Mouse (Mus musculus) bone marrow macrophage, adult 2 months (primary cell): ENCODE results near the gene Ywhab. TPM values are rescaled to one million over a fixed set of nuclear protein-coding genes. Genes with fewer than 3 reads are reported as not detected.

ENCODE experiments used
- H3K27ac ChIP-seq: 2 replicates; pipeline ENCODE4 v1.5.1; 2012; ENCODE audit warnings: low read depth, low read length; ENCODE audit not compliant: insufficient read depth
- H3K4me1 ChIP-seq: 2 replicates; pipeline ENCODE4 v1.6.1; 2012; ENCODE audit warnings: low read length; ENCODE audit not compliant: control insufficient read depth, insufficient read depth
- H3K4me3 ChIP-seq: 2 replicates; pipeline ENCODE4 v1.5.1; 2012; ENCODE audit warnings: mild to moderate bottlenecking, low read length, moderate library complexity; ENCODE audit not compliant: insufficient read depth
- CTCF ChIP-seq: IDR thresholded peaks from 2 replicates; pipeline ENCODE4 v1.5.1; 2012; ENCODE audit warnings: low read depth, mild to moderate bottlenecking, low read length, moderate library complexity
- POLR2A ChIP-seq: IDR thresholded peaks from 2 replicates; pipeline ENCODE4 v1.6.1; 2012; ENCODE audit warnings: mild to moderate bottlenecking, low read depth, low read length, borderline replicate concordance
- polyA plus RNA-seq: library from polyadenylated mRNA; stranded (reverse); fragments of >200 nt; gene quantifications from 2 replicates; pipeline ENCODE4 v1.2.4, GENCODE M21; 2012; ENCODE audit not compliant: missing spikeins, insufficient read depth, insufficient read length

The Ywhab gene
- polyA plus RNA-seq, 1 experiment = 160 TPM

DNA sequence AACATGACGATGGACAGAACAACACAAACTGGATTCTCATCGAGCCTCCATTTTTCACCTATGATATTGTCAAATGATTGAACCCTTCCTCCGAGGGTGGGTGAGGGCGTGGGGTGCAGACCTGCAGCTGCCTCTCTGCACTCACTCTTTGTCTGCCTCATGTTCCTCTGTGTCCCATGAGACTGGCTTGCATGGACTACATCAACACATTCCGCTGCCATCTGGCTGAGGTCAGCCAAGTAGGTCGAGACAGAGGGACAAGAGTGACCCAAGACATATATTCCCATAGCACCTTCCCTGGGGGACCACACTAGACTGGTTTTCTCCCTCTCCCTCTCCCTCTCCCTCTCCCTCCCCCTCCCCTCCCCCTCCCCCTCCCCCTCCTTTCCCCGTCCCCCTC lies 18.3 kb upstream of the Ywhab start:
- H3K4me1 ChIP-seq = no peaks in the 10 kb centered on the region
- no peak for TF ChIP-seq POLR2A
- TF ChIP-seq CTCF = no peak
- H3K27ac ChIP-seq = no peak overlapping the region
- no peak overlapping the region for H3K4me3 ChIP-seq

GRCm38 (mm10) chr2:163987233-163987632 lies 7.5 kb upstream of the Ywhab start:
- TF ChIP-seq CTCF (no peak), POLR2A (no peak)
- H3K27ac ChIP-seq = no peak overlapping the region
- no peak overlapping the region for H3K4me3 ChIP-seq
- H3K4me1 ChIP-seq = no peaks in the 10 kb centered on the region

DNA sequence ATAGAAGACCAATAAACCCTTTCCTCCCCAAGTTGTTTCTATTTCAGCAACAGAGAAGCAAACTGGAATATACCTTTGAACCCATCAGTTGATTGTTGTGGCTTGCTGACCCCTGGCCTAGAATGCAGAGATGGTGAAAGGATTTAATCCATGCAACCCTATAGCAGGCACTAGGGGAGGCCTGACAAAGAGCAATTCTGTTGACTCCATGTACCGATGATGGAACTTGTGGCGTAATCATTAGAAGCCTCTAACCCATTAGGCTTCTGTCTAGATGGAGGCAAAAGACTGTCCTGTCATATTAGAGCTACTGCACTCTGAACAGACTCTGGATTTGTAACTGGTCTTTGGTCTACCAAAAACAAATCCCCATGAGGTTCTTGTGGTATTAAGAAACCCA lies 1.9 kb upstream of the Ywhab start:
- Histone ChIP-seq H3K4me1 (peaks cover 11% of the 10 kb centered on the region), H3K4me3 (no peak overlapping the region), H3K27ac (no peak overlapping the region)
- TF ChIP-seq CTCF (no peak), POLR2A (no peak)

- TF ChIP-seq CTCF = no peak
- no peak for TF ChIP-seq POLR2A
- H3K4me1 ChIP-seq = peaks cover 15% of the 10 kb centered on the region
- H3K27ac ChIP-seq = peak overlapping the region; percentile 88
- H3K4me3 ChIP-seq = peak overlapping the region; percentile 92
These were observed 460 bp downstream of the Ywhab start for GRCm38 (mm10) chr2:163994977-163995862.

DNA sequence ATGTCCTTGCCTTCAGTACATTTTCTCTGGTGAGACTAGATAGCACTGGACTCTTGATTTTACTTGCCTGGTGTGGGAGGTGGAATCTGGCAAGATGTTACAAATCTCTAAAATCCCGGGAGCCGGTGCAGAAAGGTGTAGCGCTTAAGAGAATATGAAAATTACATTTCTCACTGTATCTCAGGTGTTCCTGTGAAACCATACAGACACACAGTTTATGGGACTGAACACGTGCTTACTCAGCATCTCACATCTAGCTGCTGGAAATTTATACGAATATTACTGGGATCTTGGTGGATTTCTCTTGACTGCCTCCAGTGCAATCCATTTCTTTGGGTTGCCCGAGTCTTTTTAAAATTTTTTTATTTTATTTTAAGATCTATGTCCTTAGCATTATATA lies 1.5 kb downstream of the Ywhab start:
- peak overlapping the region; percentile 92 for H3K4me3 ChIP-seq
- H3K4me1 ChIP-seq = peaks cover 17% of the 10 kb centered on the region
- peak overlapping the region; percentile 88; the same call in 1 of the 2 replicates for H3K27ac ChIP-seq
- no peak for TF ChIP-seq POLR2A
- TF ChIP-seq CTCF = no peak

DNA sequence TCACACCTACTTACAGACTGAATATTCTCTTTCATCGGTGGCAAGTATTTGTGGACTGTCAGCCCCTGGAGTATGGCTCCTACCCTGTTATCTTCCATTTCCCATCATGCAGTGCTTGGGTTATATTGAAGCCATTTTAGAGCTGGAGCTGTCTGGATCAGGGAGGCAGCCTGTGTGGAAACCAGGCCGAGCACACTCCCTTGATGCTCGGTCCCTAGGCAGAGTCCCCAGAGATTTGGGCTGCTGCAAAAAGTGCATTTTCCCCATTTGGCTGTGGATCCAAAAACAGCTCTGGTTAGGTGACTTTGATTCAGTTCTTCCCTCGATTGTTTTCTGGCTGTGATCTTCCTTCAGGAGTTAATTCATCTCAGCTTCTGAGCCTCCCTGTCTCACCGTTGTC lies 2.1 kb downstream of the Ywhab start:
- Histone ChIP-seq H3K4me3 (no peak overlapping the region; the same call in 1 of the 2 replicates), H3K27ac (no peak overlapping the region)

DNA sequence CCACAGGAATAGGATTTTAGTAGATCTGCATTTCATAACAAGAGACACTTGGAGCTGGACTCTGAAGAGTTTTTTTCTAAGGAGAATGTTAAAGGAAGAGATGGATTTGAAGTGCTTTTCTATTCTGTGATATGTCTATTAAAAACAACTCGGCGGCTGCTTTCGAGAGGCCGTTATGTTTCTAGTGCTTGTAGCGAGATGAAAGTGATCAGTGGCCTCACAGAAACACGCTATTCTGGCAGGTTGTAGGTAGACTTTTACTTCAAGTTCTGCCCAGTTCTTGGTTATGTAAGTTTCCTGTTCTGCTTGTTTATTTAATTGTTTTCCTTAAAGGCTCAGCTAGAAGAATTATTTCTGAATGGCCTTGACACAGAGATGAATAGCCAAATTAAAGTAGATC lies 4.2 kb downstream of the Ywhab start:
- H3K4me1 ChIP-seq = peaks cover 35% of the 10 kb centered on the region
- no peak overlapping the region for H3K4me3 ChIP-seq
- no peak for TF ChIP-seq POLR2A
- TF ChIP-seq CTCF = no peak
- no peak overlapping the region for H3K27ac ChIP-seq

More for the DNA sequence above, 2.1 kb downstream of the Ywhab start:
- TF ChIP-seq POLR2A (no peak), CTCF (no peak)
- peaks cover 21% of the 10 kb centered on the region for H3K4me1 ChIP-seq

DNA sequence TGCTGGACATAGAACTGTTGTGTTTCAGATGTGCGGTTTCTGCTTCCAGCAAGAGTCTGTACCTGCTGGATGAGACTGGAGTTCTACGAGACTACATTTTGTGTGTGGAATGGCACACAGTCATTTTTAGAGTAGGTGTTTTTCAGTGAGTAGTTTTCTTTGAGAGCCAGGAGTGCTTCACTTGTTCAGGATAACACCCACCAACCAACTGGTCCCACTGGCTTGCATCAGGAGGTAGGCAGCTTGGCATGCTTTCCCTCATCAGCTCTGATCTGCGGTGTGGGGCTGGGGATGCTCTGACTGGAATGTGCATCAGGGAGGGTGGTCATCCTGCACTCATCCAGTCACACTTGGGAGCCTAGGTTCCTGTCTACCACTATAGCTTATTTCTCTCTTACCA lies 7.9 kb downstream of the Ywhab start:
- TF ChIP-seq CTCF (no peak), POLR2A (no peak)
- no peak overlapping the region for H3K27ac ChIP-seq
- H3K4me1 ChIP-seq = peaks cover 49% of the 10 kb centered on the region
- no peak overlapping the region for H3K4me3 ChIP-seq

DNA sequence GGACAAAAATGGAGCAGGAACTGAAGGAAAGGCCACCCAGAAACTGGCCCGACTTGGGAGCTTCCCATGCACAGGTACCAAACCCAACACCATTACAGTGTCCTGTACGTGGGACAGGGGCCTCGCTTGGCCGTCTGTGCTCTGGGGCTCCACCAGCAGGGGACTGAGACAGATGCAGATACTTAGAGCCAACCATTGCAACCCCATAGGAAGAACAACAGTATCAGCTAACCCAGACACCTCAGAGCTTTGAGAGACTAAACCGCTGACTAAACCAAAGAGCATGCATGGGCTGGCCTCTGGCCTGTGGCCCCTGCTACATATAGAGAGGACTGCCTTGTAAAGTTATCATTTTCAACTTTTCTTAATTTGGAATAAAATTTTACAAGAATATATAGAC lies 9.7 kb downstream of the Ywhab start:
- Histone ChIP-seq H3K4me1 (peaks cover 61% of the 10 kb centered on the region), H3K27ac (no peak overlapping the region), H3K4me3 (no peak overlapping the region)
- no peak for TF ChIP-seq CTCF

GRCm38 (mm10) chr2:164006932-164007331 lies 12.2 kb downstream of the Ywhab start:
- Histone ChIP-seq H3K4me3 (peak overlapping the region; percentile 18), H3K4me1 (peaks cover 79% of the 10 kb centered on the region), H3K27ac (peak overlapping the region; percentile 84)
- TF ChIP-seq POLR2A = no peak
